Mouse (Mus musculus) limb, embryonic 10.5 days (tissue): Measurements from ENCODE around the gene Kirrel2. TPM values are rescaled to one million over a fixed set of nuclear protein-coding genes. Genes with fewer than 3 reads are reported as not detected.

Experiments
- polyA plus RNA-seq: library from polyadenylated mRNA; unstranded; fragments of >200 nt; fragmentation: Nextera tagmentation; extraction: Ambion mirVana; gene quantifications from 2 replicates; pipeline ENCODE4 v1.2.1, GENCODE M21; 2016

Kirrel2 gene
- polyA plus RNA-seq, 1 experiment from 2014 or later: not detected

Other genes starting within 250 kb of the Kirrel2 start
- gene Polr2i, start 225.7 kb downstream of the Kirrel2 start, polyA plus RNA-seq: 170 and 175 TPM in 2 replicates
- 261 and 262 TPM in 2 replicates for gene Tbcb, start 225.4 kb downstream of the Kirrel2 start, polyA plus RNA-seq
- gene Ovol3, start 222.0 kb downstream of the Kirrel2 start, polyA plus RNA-seq: not detected in 2 replicates
- 0.15 and 0.25 TPM in 2 replicates for gene Thap8, start 177.6 kb downstream of the Kirrel2 start, polyA plus RNA-seq
- 15.1 and 15.5 TPM in 2 replicates for gene Wdr62, start 177.3 kb downstream of the Kirrel2 start, polyA plus RNA-seq
- 37.8 and 51.7 TPM in 2 replicates for gene Clip3, start 166.0 kb downstream of the Kirrel2 start, polyA plus RNA-seq
- gene Alkbh6, start 149.0 kb downstream of the Kirrel2 start, polyA plus RNA-seq: 93.3 and 107 TPM in 2 replicates
- 52.9 and 92.3 TPM in 2 replicates for gene Syne4, start 142.9 kb downstream of the Kirrel2 start, polyA plus RNA-seq
- 2.1 and 4.2 TPM in 2 replicates for gene E130208F15Rik, start 135.9 kb downstream of the Kirrel2 start, polyA plus RNA-seq
- 18.3 and 18.4 TPM in 2 replicates for gene Sdhaf1, start 133.8 kb downstream of the Kirrel2 start, polyA plus RNA-seq
- gene Lrfn3, start 94.9 kb downstream of the Kirrel2 start, polyA plus RNA-seq: 4.0 and 4.2 TPM in 2 replicates
- gene Tyrobp, start 43.9 kb downstream of the Kirrel2 start, polyA plus RNA-seq: 7.6 and 8.6 TPM in 2 replicates
- gene Hcst, start 37.8 kb downstream of the Kirrel2 start, polyA plus RNA-seq: not detected in 2 replicates
- gene Nfkbid, start 36.0 kb downstream of the Kirrel2 start, polyA plus RNA-seq: 0.55 and 1.2 TPM in 2 replicates
- 8.4 and 13.4 TPM in 2 replicates for gene Aplp1, start 12.2 kb downstream of the Kirrel2 start, polyA plus RNA-seq
- gene Nphs1, start 625 bp upstream of the Kirrel2 start, polyA plus RNA-seq: not detected in 2 replicates
- not detected in 2 replicates for gene Prodh2, start 35.9 kb upstream of the Kirrel2 start, polyA plus RNA-seq
- 14.0 and 17.1 TPM in 2 replicates for gene Arhgap33, start 77.4 kb upstream of the Kirrel2 start, polyA plus RNA-seq
- gene Hspb6, start 94.5 kb upstream of the Kirrel2 start, polyA plus RNA-seq: 4.7 and 7.0 TPM in 2 replicates
- 17.8 and 21.6 TPM in 2 replicates for gene Proser3, start 94.6 kb upstream of the Kirrel2 start, polyA plus RNA-seq
- gene Lin37, start 102.1 kb upstream of the Kirrel2 start, polyA plus RNA-seq: 42.5 and 45.6 TPM in 2 replicates
- 92.5 and 100 TPM in 2 replicates for gene U2af1l4, start 105.6 kb upstream of the Kirrel2 start, polyA plus RNA-seq
- 13.4 and 15.3 TPM in 2 replicates for gene Gm49396, start 105.7 kb upstream of the Kirrel2 start, polyA plus RNA-seq
- 120 and 121 TPM in 2 replicates for gene Psenen, start 105.9 kb upstream of the Kirrel2 start, polyA plus RNA-seq
- 5.7 and 6.5 TPM in 2 replicates for gene Igflr1, start 107.7 kb upstream of the Kirrel2 start, polyA plus RNA-seq
- gene Kmt2b, start 131.0 kb upstream of the Kirrel2 start, polyA plus RNA-seq: 10.2 and 10.6 TPM in 2 replicates
- 0.15 and 0.45 TPM in 2 replicates for gene Zbtb32, start 141.2 kb upstream of the Kirrel2 start, polyA plus RNA-seq
- 7.9 and 8.2 TPM in 2 replicates for gene Upk1a, start 155.2 kb upstream of the Kirrel2 start, polyA plus RNA-seq
- 776 and 820 TPM in 2 replicates for gene Cox6b1, start 168.5 kb upstream of the Kirrel2 start, polyA plus RNA-seq
- gene Etv2, start 178.2 kb upstream of the Kirrel2 start, polyA plus RNA-seq: 1.3 and 2.5 TPM in 2 replicates
- 150 and 151 TPM in 2 replicates for gene Rbm42, start 192.6 kb upstream of the Kirrel2 start, polyA plus RNA-seq
- 84.1 and 84.8 TPM in 2 replicates for gene Haus5, start 207.3 kb upstream of the Kirrel2 start, polyA plus RNA-seq
- not detected in 2 replicates for gene Pmis2, start 213.9 kb upstream of the Kirrel2 start, polyA plus RNA-seq
- not detected in 2 replicates for gene 2200002J24Rik, start 241.2 kb upstream of the Kirrel2 start, polyA plus RNA-seq